23 mouse cellular contexts compared by ENCODE assay signal in genomic region chr2:112391346-112392000, GRCm38 (mm10). TPM values are rescaled to one million over a fixed set of nuclear protein-coding genes. Genes with fewer than 3 reads are reported as not detected.
DNase-seq lines count a peak whose midpoint lies in the region; ATAC-seq and TF ChIP-seq lines count a peak whose summit lies in the region.
"Had no signal": no experiment of that assay in that cellular context is flagged by ENCODE, and none has a peak within 500 bp of the region (broad histone marks: within the 10 kb centered on the region; RNA-seq: fewer than 3 reads in every experiment).

No protein-coding gene starts in this region.

- DNase-seq in kidney, postnatal 14 days = peak; percentile 14
- no peak for DNase-seq in kidney, adult 9 months
- DNase-seq in adipocyte (ENCODE audit: low spot score) = peak; percentile 53
- DNase-seq in right cerebral cortex, postnatal 4 days = no peak
- DNase-seq in spleen, postnatal 4 days (ENCODE audit: low spot score in 2 of 2) = no peak
- DNase-seq: embryo, embryonic 11 days; heart, postnatal 14 days; kidney, adult 18-20 months; kidney, postnatal 25 days; midbrain, embryonic 14.5 days; right cerebral cortex, postnatal 14 days; spleen, adult 18-20 months; thymus, postnatal 25 days had no signal

- whole genome bisulfite sequencing in forebrain, embryonic 16.5 days = 93% methylated on average over 4 of the region's 4 CpGs

- H3K27me3 ChIP-seq in megakaryocyte, embryonic 14.5 days (replicated peaks) = no peaks in the 10 kb centered on the region
- no peaks in the 10 kb centered on the region for H3K27me3 ChIP-seq in forebrain, embryonic 16.5 days (replicated peaks; ENCODE audit: control insufficient read depth, insufficient read depth, low read length)
- H3K27me3 ChIP-seq: embryonic facial prominence, embryonic 13.5 days; forebrain, embryonic 15.5 days; heart, embryonic 12.5 days; hindbrain, embryonic 12.5 days; neural tube, embryonic 12.5 days had no signal

- no peaks in the 10 kb centered on the region for H3K9me3 ChIP-seq in megakaryocyte, embryonic 14.5 days
- no peaks in the 10 kb centered on the region for H3K9me3 ChIP-seq in forebrain, embryonic 16.5 days (ENCODE audit: control insufficient read depth, low read length)
- H3K9me3 ChIP-seq: embryonic facial prominence, embryonic 13.5 days; forebrain, embryonic 15.5 days; heart, embryonic 12.5 days; hindbrain, embryonic 12.5 days; neural tube, embryonic 12.5 days had no signal

- TF ChIP-seq CTCF in embryonic fibroblast, embryonic 13.5 days (IDR thresholded peaks at IDR 0.05; ENCODE audit: borderline replicate concordance, insufficient read depth, low read length) = no peak

- peaks cover 13% of the 10 kb centered on the region for H3K36me3 ChIP-seq in megakaryocyte, embryonic 14.5 days (replicated peaks; ENCODE audit: low read length)
- no peaks in the 10 kb centered on the region for H3K36me3 ChIP-seq in forebrain, embryonic 16.5 days (ENCODE audit: control insufficient read depth, insufficient read depth)
- H3K36me3 ChIP-seq: embryonic facial prominence, embryonic 13.5 days; forebrain, embryonic 15.5 days; hindbrain, embryonic 12.5 days; neural tube, embryonic 12.5 days had no signal

- H3K4me1 ChIP-seq in embryonic fibroblast, embryonic 13.5 days (ENCODE audit: control insufficient read depth, insufficient read depth, low read length) = peaks cover under 1% of the 10 kb centered on the region; the same call in 1 of the 2 replicates
- peaks cover 92% of the 10 kb centered on the region for H3K4me1 ChIP-seq in megakaryocyte, embryonic 14.5 days
- H3K4me1 ChIP-seq in forebrain, embryonic 16.5 days (replicated peaks; ENCODE audit: control insufficient read depth, insufficient read depth, low read length) = peaks cover 4% of the 10 kb centered on the region; the same call in 1 of the 2 replicates
- H3K4me1 ChIP-seq: forebrain, embryonic 15.5 days; hindbrain, embryonic 12.5 days; neural tube, embryonic 12.5 days had no signal

- H3K9ac ChIP-seq in forebrain, embryonic 16.5 days (replicated peaks; ENCODE audit: low read depth, low read length) = no peak overlapping the region
- H3K9ac ChIP-seq: embryonic facial prominence, embryonic 13.5 days; forebrain, embryonic 15.5 days; heart, embryonic 12.5 days; hindbrain, embryonic 12.5 days; liver, embryonic 14.5 days; neural tube, embryonic 12.5 days had no signal

- no peak for TF ChIP-seq POLR2A in embryonic fibroblast, embryonic 13.5 days (IDR thresholded peaks at IDR 0.05; ENCODE audit: low read depth, low read length)

- ATAC-seq in forebrain, embryonic 16.5 days = no peak
- ATAC-seq: forebrain, embryonic 15.5 days had no signal

- 0 out of 2 replicates have a peak overlapping the region, but pooled peaks have one; percentile 10 for H3K27ac ChIP-seq in embryonic fibroblast, embryonic 13.5 days (ENCODE audit: insufficient read depth, low read length)
- H3K27ac ChIP-seq in forebrain, embryonic 16.5 days (ENCODE audit: low read length) = no peak overlapping the region
- H3K27ac ChIP-seq: embryonic facial prominence, embryonic 13.5 days; forebrain, embryonic 15.5 days; hindbrain, embryonic 12.5 days; layer of hippocampus, adult 2 months; liver, embryonic 14.5 days; neural tube, embryonic 12.5 days had no signal

- no peak overlapping the region for H3K4me2 ChIP-seq in forebrain, embryonic 16.5 days (ENCODE audit: low read length)
- H3K4me2 ChIP-seq: embryonic facial prominence, embryonic 13.5 days; forebrain, embryonic 15.5 days; heart, embryonic 12.5 days; hindbrain, embryonic 12.5 days; neural tube, embryonic 12.5 days had no signal

- no peak overlapping the region for H3K4me3 ChIP-seq in embryonic fibroblast, embryonic 13.5 days (ENCODE audit: insufficient read depth, low read length)
- peak overlapping the region; percentile 79 for H3K4me3 ChIP-seq in megakaryocyte, embryonic 14.5 days (replicated peaks)
- H3K4me3 ChIP-seq in forebrain, embryonic 16.5 days (replicated peaks; ENCODE audit: low read length) = no peak overlapping the region
- H3K4me3 ChIP-seq: embryonic facial prominence, embryonic 13.5 days; forebrain, embryonic 15.5 days; heart, embryonic 12.5 days; hindbrain, embryonic 12.5 days; layer of hippocampus, adult 2 months; neural tube, embryonic 12.5 days had no signal

RNA-seq across cellular contexts. Expression of gene Katnbl1, which starts 12.5 kb away (rescaled TPM):
- 24.9 and 26.1 TPM in 2 replicates for polyA plus RNA-seq in embryonic fibroblast, embryonic 13.5 days (2011; ENCODE audit: insufficient read length, low read depth, missing spikeins)
- polyA plus RNA-seq in megakaryocyte, embryonic 14.5 days (2012; ENCODE audit: insufficient read depth, low replicate concordance) = 1.9 TPM in 1 of 2 replicates, not detected in the other
- polyA plus RNA-seq in forebrain, embryonic 16.5 days (2015; fragmentation: Nextera tagmentation; extraction: Ambion mirVana) = 43.4 and 51.0 TPM in 2 replicates

RNA-seq across cellular contexts. Expression of gene Emc4, which starts 23.6 kb away (rescaled TPM):
- 65.8 and 71.9 TPM in 2 replicates for polyA plus RNA-seq in embryonic fibroblast, embryonic 13.5 days (2011; ENCODE audit: insufficient read length, low read depth, missing spikeins)
- polyA plus RNA-seq in megakaryocyte, embryonic 14.5 days (2012; ENCODE audit: insufficient read depth, low replicate concordance) = 23.7 and 66.1 TPM in 2 replicates
- 150 and 174 TPM in 2 replicates for polyA plus RNA-seq in forebrain, embryonic 16.5 days (2015; fragmentation: Nextera tagmentation; extraction: Ambion mirVana)

Comparison
In these comparisons a context has a peak if more than half of its experiments do, and no peak if none do; other contexts are left out.
1. DNase-seq: peak in kidney, postnatal 14 days (single experiment) and adipocyte (single experiment); none in kidney, adult 9 months (single experiment), right cerebral cortex, postnatal 4 days (single experiment) and spleen, postnatal 4 days (0 of 2).